Mouse (Mus musculus): Measurements from ENCODE around the gene Cend1.

- TF ChIP-seq CTCF (IDR thresholded peaks at IDR 0.05; ENCODE audit: low read depth) (no peak), EP300 (IDR thresholded peaks at IDR 0.05; ENCODE audit: low read depth) (no peak)
Measured at GRCm38 (mm10) chr7:141405466-141405865, 23.8 kb downstream of the Cend1 start.
